Mouse (Mus musculus): ENCODE measurements around the gene Chpf2. TPM values are rescaled to one million over a fixed set of nuclear protein-coding genes. Genes with fewer than 3 reads are reported as not detected.

Chpf2 gene
- polyA plus RNA-seq, 1 experiment from 2014 or later, result 23.1 TPM

DNA sequence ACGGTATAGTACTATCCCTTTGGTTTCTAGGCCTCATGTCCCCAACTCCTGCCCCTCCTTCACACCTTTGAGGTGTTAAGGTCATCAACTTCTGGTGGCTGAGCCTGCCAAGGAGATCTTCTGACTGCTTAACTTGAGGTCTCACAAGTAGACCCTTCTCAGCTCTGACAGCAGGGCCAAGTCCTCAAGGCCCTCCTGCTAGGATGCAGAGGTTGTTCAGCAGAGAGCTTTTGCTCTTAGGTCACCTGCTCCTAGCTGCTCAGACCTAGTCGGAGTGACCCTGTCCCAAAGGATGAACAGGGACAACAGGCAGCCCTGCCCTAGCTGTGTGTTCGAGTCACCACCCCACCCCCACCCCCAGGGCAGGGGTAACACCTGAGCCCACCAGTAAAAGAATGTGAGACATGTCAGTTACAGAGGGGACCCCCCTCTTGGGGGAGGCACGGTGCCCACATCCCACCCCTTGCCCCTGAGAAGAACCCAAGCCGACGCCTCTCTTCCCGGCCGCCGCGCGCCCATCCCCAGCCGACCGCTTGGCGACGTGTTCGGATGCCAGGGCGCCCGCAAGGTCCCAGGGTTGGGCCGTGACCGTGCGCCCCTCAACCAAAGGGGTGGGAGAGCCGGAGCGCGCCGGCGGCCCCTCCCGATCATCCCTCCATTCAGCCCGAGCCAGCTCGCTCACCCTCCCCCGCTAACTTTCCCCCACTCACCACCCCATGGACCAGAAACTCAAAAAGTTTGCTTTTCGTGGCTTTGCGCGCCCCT lies 14.7 kb downstream of the Chpf2 start:
- peak overlapping the region; percentile 53 for H3K4me3 ChIP-seq
- peak overlapping the region; percentile 88 for H3K4me2 ChIP-seq (replicated peaks)
- H3K9ac ChIP-seq, result peak overlapping the region; percentile 83
- peaks cover 84% of the 10 kb centered on the region for H3K4me1 ChIP-seq
- no peaks in the 10 kb centered on the region for H3K36me3 ChIP-seq
- ATAC-seq (ENCODE audit: low FRiP score), result no peak
- H3K27ac ChIP-seq, result peak overlapping the region; percentile 97
- 2% methylated on average over 27 of the region's 33 CpGs for WGBS
- H3K27me3 ChIP-seq, result peaks cover 10% of the 10 kb centered on the region; the same call in 1 of the 2 replicates
- no peaks in the 10 kb centered on the region for H3K9me3 ChIP-seq (replicated peaks)

DNA sequence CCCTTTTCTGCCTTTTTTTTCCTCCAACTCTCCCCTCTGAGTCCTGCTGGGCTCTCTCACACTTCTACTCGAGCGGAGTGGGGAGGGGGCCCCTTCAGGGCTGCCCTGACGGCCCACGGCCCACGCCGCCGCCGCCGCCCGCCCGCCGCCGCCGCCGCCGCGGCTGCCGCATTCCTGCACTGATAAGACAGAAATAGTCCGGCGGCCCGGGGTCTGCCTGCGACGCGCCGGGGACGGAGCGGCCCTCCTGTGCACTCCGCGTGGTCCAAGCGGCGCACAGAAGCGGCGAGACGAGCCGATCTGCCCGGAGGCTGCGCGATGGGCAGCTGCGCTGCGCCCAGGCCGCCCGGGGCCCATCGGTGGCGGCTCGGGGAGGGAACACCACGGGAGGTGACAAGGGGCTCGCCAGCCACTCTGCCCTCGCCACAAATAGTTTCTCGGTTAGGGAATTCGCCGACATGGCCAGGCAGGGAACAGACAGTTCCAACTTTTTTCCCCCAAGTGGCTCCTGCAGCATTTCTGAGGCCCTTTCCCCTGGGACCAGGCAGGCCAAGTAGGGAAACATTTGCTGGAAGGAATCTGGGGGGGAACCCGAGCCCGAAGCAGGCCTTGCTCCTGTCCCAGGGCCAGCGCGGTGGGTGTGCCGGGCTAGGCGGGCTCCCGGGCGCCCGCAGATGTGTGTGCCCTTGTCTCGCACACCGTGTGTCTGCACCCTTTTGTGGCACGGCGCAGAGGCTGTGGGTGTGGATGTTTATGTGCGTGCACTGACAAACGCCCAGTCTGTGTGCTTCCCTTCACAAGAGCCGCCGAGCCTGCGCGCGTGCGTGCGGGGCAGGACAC lies 15.6 kb downstream of the Chpf2 start:
- H3K4me3 ChIP-seq, result peak overlapping the region; percentile 53
- H3K27me3 ChIP-seq, result peaks cover 10% of the 10 kb centered on the region; the same call in 1 of the 2 replicates
- peak overlapping the region; percentile 83 for H3K9ac ChIP-seq
- peak overlapping the region; percentile 88 for H3K4me2 ChIP-seq (replicated peaks)
- peaks cover 84% of the 10 kb centered on the region for H3K4me1 ChIP-seq
- no peaks in the 10 kb centered on the region for H3K36me3 ChIP-seq
- peak overlapping the region; percentile 97 for H3K27ac ChIP-seq
- under 1% methylated on average over 69 of the region's 73 CpGs for WGBS
- ATAC-seq (ENCODE audit: low FRiP score), result peak; percentile 16; the same call in 1 of the 2 replicates
- no peaks in the 10 kb centered on the region for H3K9me3 ChIP-seq (replicated peaks)

DNA sequence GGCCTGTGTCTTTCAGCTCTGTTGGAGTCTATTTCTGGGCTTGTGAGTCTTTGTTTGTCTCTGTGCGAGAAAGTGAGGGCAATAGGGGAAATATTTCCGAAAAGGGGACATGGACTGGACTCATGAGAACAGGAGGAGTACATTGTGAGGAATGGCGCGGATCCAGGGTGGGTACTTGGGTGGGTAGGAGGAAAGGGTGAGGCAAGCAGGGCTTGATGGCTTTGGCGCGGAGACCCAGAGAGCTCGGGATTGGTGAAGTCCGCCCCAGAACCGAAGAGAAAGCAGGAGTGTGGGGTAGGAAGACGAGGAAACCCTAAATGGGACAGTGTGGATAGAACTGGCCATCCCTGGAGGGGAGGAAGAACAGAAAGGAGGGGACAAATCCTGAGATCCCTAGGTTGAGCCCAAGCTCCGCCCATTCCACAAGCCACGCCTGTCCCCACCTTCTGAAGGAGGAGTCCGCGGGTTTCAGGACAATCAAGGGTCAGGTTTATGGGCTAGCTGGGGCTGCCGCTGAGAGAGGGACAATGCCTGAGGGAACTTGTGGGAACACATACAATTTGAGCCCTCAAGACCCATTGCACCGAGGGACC lies 16.3 kb downstream of the Chpf2 start:
- Histone ChIP-seq H3K4me1 (peaks cover 83% of the 10 kb centered on the region), H3K9ac (peak overlapping the region; percentile 83), H3K4me2 (replicated peaks) (peak overlapping the region; percentile 88), H3K27ac (peak overlapping the region; percentile 97), H3K4me3 (peak overlapping the region; percentile 53), H3K9me3 (replicated peaks) (no peaks in the 10 kb centered on the region), H3K36me3 (no peaks in the 10 kb centered on the region), H3K27me3 (peaks cover 10% of the 10 kb centered on the region; the same call in 1 of the 2 replicates)
- ATAC-seq (ENCODE audit: low FRiP score), result peak; percentile 30
- 1% methylated on average over 16 of the region's 16 CpGs for WGBS

DNA sequence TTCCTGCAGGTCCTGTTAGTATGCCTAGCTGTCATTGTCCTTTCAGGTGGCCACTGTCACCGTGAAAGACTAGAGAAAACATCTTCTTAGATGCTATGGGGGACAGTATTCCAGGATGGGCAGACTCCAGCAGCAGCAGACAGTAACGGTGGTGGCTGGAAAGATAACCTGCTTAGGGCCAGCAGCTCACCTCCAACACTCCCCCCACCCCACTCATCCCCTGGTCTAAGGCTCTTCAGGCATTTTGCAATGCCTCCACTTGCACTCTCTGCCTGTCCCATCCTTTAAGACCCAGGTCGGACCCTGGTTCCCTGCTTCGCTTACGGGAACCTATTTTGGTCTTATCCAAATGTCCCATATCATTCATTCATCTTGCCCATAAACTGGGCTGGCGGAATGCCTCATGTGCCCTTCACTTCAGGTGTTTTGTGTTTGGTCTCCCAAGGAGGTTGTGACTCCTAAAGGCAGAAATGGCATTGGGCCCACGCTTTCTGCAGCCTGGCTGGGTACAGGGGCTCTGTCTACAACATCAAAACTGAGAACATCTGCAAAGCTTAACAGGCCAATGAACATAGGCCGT lies 17.0 kb downstream of the Chpf2 start:
- 56% methylated on average over 8 of the region's 8 CpGs for WGBS
- H3K9ac ChIP-seq, result peak overlapping the region; percentile 41; the same call in 1 of the 2 replicates
- peak overlapping the region; percentile 88 for H3K4me2 ChIP-seq (replicated peaks)
- H3K4me1 ChIP-seq, result peaks cover 76% of the 10 kb centered on the region
- peaks cover 11% of the 10 kb centered on the region; the same call in 1 of the 2 replicates for H3K27me3 ChIP-seq
- H3K9me3 ChIP-seq (replicated peaks), result no peaks in the 10 kb centered on the region
- ATAC-seq (ENCODE audit: low FRiP score), result no peak
- 0 out of 2 replicates have a peak overlapping the region, but pooled peaks have one; percentile 53 for H3K4me3 ChIP-seq
- peak overlapping the region; percentile 97 for H3K27ac ChIP-seq
- no peaks in the 10 kb centered on the region for H3K36me3 ChIP-seq

DNA sequence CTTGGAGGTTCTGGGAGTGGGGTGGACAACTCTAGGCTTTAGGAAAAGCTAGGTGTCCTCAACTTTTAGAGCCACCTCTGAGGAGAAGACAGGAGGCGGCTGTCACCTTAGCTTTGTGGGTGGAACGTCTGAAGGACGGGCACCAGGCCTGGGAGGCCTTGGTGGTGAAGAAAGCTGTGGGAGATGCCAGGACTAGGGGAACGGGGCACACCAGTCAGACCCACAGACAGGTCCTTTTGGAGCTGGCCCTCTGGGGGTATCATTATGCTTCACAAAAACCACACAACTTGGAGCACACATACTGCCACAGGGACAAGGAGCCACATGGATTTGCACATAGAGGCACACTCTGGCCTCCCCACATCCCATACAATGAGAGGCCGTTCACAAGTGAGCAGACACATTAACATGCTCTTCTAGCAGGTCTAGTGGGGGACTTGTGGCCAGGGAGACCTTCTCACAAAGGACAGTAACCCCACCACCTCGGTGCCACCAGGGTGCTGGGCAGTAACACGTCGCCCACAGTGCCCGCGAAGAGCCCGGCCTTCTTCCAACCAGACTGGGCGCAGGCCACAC lies 17.6 kb downstream of the Chpf2 start:
- 17% methylated on average over 12 of the region's 12 CpGs for WGBS
- peak overlapping the region; percentile 88 for H3K4me2 ChIP-seq (replicated peaks)
- ATAC-seq (ENCODE audit: low FRiP score), result peak; percentile 17
- H3K9ac ChIP-seq, result peak overlapping the region; percentile 73
- peak overlapping the region; percentile 53 for H3K4me3 ChIP-seq
- no peaks in the 10 kb centered on the region for H3K9me3 ChIP-seq (replicated peaks)
- H3K4me1 ChIP-seq, result peaks cover 71% of the 10 kb centered on the region
- peaks cover 15% of the 10 kb centered on the region; the same call in 1 of the 2 replicates for H3K27me3 ChIP-seq
- H3K36me3 ChIP-seq, result no peaks in the 10 kb centered on the region
- H3K27ac ChIP-seq, result peak overlapping the region; percentile 97

DNA sequence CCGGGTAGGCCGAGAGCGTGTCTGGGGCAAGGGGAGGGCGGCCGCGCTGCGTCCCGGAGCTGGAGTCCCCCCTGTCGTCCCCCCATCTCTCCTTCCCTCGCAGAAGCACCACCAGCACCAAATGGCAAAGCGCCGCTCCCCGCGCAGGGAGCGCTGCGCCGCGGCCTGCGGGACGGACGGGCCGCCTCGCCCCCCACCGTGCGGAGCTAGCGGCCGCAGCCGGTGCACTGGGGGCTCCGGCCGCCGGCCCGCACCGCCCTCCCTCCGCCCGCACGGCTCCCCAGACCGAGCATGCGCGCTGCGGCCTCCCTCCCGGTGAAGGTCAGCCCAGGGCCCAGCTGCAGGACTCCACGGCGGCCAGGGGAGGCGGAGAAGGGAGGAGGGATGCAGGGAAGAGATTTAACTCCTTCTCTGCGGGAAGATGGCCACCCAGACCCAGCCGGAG lies 18.1 kb downstream of the Chpf2 start:
- WGBS, result 1% methylated on average over 44 of the region's 46 CpGs
- Histone ChIP-seq H3K4me1 (peaks cover 71% of the 10 kb centered on the region), H3K9me3 (replicated peaks) (no peaks in the 10 kb centered on the region), H3K4me3 (peak overlapping the region; percentile 53), H3K4me2 (replicated peaks) (peak overlapping the region; percentile 88), H3K36me3 (no peaks in the 10 kb centered on the region), H3K27me3 (peaks cover 15% of the 10 kb centered on the region; the same call in 1 of the 2 replicates), H3K27ac (peak overlapping the region; percentile 97), H3K9ac (peak overlapping the region; percentile 73)
- ATAC-seq (ENCODE audit: low FRiP score), result peak; percentile 75

DNA sequence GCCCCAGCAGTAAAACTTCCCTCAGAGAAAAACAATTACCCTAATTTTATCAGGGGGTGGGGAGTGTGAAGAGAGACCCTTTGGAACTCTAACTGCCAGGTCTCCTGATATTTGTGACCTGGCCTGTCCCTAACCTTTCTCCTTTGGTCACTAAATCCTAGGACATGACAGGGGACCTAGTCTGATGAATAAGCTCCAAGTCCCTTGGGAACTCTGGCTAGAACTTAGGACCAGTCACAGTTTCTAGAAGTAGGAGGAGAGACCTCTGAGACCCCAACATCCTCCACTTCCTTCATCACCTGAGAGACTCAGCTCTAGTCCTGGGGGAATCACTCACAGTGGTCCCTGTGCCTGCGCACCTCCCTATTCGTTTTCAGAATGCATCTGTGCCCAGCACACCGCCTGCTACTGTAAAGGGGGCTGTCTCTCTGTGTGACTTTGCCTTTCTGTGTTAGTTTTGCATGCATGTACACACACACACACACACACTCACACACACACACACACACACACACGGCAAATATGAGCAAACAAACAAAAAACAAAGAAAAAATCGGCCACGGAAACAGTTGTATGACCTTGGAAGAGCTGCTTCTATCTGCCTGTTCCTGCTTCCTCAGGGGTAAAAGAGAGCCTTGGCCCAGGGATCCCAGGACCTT lies 18.9 kb downstream of the Chpf2 start:
- Histone ChIP-seq H3K9me3 (replicated peaks) (no peaks in the 10 kb centered on the region), H3K4me2 (replicated peaks) (peak overlapping the region; percentile 88), H3K36me3 (no peaks in the 10 kb centered on the region), H3K4me3 (peak overlapping the region; percentile 53), H3K9ac (peak overlapping the region; percentile 73), H3K4me1 (peaks cover 67% of the 10 kb centered on the region), H3K27ac (peak overlapping the region; percentile 97), H3K27me3 (peaks cover 10% of the 10 kb centered on the region; the same call in 1 of the 2 replicates)
- WGBS, result 11% methylated on average over 6 of the region's 6 CpGs
- no peak for ATAC-seq (ENCODE audit: low FRiP score)

DNA sequence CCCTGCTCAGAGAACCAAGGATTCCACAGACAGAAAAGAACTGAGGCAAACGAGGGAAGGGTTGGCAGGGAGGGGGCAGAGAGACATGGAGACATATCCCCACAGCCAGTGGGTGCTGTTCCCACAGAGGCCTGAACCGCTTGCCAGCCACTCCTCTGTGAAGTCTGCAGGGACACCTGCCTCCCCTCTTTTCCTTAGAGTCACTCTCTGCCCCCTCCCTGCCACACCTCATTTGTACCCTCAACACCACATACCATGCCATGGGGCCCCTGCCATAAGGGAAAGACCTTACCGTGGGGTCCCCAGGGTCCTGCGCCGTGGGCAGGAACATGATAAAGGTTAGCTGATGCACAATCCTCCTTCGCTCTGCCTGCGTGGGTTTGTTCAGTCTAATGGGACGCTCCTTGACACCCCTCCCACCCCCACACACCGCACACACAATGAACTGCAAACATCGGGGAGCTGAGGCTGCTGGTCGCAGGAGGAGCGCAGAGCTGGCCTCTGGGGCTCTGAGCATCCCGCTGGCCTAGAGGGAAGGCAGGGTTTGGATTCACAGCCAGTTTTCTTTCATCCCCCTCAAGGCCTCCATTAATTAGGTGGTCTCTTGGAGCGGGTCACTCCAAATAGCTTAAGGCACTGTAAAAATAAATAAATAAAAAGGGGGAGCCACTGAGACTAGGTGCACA lies 19.6 kb downstream of the Chpf2 start:
- WGBS, result 12% methylated on average over 14 of the region's 14 CpGs
- H3K4me2 ChIP-seq (replicated peaks), result peak overlapping the region; percentile 88
- H3K4me3 ChIP-seq, result peak overlapping the region; percentile 53
- no peaks in the 10 kb centered on the region for H3K9me3 ChIP-seq (replicated peaks)
- no peak for ATAC-seq (ENCODE audit: low FRiP score)
- H3K9ac ChIP-seq, result peak overlapping the region; percentile 73
- H3K4me1 ChIP-seq, result peaks cover 61% of the 10 kb centered on the region
- no peaks in the 10 kb centered on the region for H3K36me3 ChIP-seq
- H3K27me3 ChIP-seq, result peaks cover 4% of the 10 kb centered on the region; the same call in 1 of the 2 replicates
- peak overlapping the region; percentile 97 for H3K27ac ChIP-seq

DNA sequence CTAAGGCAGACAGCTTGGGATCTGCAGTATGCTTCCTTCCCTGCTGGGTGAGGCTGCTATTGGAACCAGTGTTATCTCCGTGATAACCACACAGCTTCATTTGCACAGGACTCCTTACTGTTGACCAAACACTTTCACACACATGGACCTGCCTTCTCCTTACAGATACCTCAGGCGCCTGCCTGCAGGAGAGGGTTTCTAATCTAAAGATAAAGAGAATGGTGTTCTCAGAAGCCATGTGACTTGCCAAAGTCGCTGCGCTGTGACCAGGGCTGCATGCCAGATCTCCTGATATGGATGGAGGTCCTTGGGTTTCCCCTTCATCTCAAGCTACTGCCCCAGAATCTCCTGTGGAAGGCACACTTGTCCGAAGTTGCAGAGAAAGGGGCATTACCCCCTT lies 22.8 kb downstream of the Chpf2 start:
- H3K9ac ChIP-seq, result no peak overlapping the region

DNA sequence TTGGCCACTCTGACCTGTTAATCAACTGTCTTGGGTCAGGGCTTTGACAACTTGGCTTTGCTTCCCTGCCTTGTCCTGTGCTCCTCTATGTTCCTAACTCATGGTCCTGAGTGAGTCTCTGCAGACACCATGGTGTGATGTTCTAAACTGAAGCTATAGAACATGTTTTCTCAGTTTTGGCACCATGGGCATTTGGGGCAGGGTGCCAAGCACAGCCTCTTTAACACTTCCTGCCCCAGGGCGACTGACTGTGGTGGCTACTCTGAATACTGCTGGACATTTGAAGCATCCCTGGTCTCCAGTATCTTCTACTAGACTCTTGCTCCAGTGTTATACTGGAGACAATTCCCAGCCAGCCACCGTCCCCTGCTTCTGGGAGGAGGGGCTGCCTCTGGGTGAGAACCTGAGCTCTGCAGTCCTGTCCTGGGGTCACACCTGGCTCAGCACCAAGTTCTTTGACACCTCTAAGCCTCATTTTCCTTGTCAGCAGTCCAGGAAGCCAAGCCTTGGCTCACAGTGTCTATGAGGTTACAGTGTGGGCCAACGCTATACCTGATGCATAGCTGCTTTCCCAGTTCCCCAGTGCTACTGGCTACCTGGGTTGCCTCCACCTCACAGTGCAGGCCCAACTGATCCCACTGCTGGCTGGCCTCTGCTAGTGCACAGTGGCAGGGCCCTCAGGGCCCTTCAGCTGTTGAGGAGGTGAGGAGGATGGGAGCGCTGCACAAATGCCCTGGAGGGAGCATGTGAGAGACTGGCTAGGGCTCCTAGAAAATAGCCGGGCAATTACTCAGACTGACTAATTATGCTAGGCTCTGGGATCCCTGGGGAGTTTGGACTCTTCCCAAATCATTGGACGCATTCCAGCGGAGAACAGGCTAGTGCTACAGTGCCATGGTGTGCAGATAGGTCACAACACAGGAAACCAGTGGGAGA lies 25.1 kb downstream of the Chpf2 start:
- H3K36me3 ChIP-seq, result no peaks in the 10 kb centered on the region
- peak overlapping the region; percentile 9 for H3K27ac ChIP-seq
- peaks cover 28% of the 10 kb centered on the region for H3K4me1 ChIP-seq
- no peak overlapping the region for H3K4me3 ChIP-seq
- peak; percentile 64 for ATAC-seq (ENCODE audit: low FRiP score)
- H3K27me3 ChIP-seq, result peaks cover 4% of the 10 kb centered on the region; the same call in 1 of the 2 replicates
- WGBS, result 53% methylated on average over 7 of the region's 7 CpGs
- H3K4me2 ChIP-seq (replicated peaks), result no peak overlapping the region
- no peaks in the 10 kb centered on the region for H3K9me3 ChIP-seq (replicated peaks)
- H3K9ac ChIP-seq, result no peak overlapping the region

More for the DNA sequence above, 22.8 kb downstream of the Chpf2 start:
- no peaks in the 10 kb centered on the region for H3K36me3 ChIP-seq
- H3K9me3 ChIP-seq (replicated peaks), result no peaks in the 10 kb centered on the region
- WGBS, result 48% methylated on average over 5 of the region's 5 CpGs
- no peak overlapping the region for H3K4me2 ChIP-seq (replicated peaks)
- no peak overlapping the region for H3K4me3 ChIP-seq
- ATAC-seq (ENCODE audit: low FRiP score), result no peak
- peaks cover 44% of the 10 kb centered on the region for H3K4me1 ChIP-seq
- no peak overlapping the region for H3K27ac ChIP-seq
- H3K27me3 ChIP-seq, result peaks cover 4% of the 10 kb centered on the region; the same call in 1 of the 2 replicates

Measured in hindbrain, embryonic 12.5 days (tissue).